Mouse (Mus musculus) frontal cortex, postnatal 36 days (tissue): Measurements from ENCODE around the gene Mterf2.

ENCODE experiments used
- DNase-seq, 2 experiments: peaks; one replicate each; pipeline ENCODE4 v3.0.0; 2022; ENCODE audit warnings: low spot score in 2 of 2

Gene Mterf2

DNA sequence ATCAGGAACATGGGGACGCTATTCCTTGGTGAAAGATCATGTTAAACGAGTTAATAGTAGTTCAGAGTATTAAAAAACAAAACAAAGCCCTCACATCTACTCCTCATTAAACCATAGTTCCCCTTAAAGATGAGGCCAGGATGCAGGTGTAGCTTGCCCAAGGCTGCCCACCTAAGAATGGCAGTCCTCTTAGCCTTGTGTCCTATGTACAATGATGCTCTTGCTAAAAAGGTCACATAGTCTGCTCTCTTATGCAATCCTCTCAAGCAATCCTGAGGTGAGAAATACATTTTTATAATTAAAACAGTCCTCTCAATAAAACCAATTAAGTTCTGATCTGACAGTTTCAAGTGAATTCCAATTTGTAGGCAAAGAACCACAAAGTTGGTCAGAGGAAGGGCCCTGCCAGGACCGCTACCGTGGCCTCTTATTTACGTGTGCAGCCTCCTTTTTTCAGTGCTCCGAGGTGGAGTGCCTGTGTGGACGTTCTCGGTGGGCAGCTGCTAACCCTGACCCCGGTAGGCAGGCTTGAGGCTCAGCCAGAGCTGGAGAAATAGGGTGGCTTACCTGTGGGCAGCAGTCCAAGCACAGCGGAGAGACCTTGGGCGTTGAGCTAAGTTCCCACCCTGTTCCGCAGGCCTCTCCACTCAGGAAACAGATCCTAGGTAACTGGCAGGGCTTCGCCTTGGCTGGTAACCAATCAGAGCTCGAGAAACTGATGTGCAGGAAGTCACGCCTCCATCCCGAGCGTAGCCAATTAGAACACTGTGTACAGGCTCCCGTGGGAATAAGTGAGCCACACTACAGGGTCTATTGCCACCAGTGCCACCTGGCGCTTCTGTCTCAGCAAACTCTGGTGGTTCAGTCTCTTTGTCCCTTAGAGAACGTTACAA lies at the start of gene Mterf2:
TSS of gene Mterf2 (minus strand) at position 633 of the 893 bp plus-strand sequence.
- peak; percentile 95 to 98 for DNase-seq

DNA sequence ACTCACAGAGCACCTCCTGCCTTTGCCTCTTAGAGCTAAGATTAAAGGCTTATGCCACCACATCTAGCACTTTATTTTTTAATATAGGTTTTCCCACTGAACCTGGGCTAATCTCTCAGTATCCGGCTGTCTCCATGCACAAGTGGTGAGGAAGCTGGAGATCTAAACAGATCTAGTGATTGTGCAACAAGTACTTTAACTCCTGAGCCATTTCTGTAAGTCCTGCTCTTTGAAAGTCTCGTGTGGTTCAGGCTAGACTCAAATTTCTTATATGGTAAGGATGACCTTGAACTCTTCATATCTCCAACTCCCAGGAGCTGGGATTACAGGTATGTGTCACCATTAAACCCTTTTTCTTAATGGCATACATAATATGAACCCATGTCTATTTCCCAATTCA lies 48.8 kb upstream of the Mterf2 start:
- no peak for DNase-seq

DNA sequence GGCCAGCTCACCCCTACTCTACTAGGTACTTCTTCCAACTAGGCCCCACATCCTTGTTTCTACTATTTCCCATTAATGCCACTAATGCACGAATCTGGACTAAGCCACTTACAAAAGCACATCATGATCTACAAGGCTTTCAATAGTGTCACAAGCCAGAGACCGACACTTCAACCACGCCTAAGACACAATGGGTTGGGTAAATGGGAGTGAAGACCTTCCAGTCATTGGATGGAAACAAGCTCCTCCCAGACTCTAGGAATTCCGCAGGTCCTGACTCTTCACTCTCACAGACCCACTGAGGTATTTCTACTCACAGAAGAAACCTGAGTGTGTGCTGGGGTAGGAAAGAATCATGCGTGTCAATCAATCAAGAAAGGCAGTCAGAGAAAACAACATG lies 37.5 kb upstream of the Mterf2 start:
- no peak for DNase-seq

- DNase-seq: no peak
These were observed 37.0 kb upstream of the Mterf2 start for GRCm38 (mm10) chr10:85164791-85165190.

- peak in 1 of 2 experiments; percentile 37 for DNase-seq
These were observed 34.0 kb upstream of the Mterf2 start for GRCm38 (mm10) chr10:85161745-85162351.

DNA sequence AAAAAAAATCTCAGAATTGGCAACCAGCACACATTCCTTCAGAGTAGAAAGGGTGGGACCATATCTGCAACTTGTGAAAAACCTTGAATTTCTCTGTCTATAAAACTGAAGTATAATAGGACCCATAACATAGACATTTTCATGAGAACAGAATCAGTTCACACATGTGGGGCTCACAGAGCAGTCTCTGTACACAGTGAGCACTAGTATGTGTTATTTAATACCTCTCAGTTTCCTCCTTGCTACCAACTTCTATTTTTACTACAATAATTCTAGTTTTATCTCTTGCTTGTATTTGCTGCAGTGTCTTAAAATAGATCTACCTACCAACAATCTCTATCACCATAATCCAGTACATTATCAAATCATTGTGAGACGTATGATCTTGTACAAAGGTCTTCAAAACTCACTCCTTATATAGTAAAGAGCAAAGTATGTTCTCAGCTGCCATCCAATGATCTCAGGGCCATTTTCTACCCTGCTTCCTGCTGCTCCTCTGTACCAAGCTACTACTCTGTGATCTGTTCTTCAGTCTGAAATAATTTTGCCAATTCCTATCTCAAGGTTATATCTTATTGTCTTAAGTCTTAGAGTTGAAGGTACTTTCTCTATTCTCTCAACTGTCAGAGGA lies 32.3 kb upstream of the Mterf2 start:
- no peak for DNase-seq

GRCm38 (mm10) chr10:85157451-85157850 lies 29.6 kb upstream of the Mterf2 start:
- no peak for DNase-seq

GRCm38 (mm10) chr10:85154195-85154594 lies 26.4 kb upstream of the Mterf2 start:
- DNase-seq: peak; percentile 57 to 75

GRCm38 (mm10) chr10:85149226-85149625 lies 21.4 kb upstream of the Mterf2 start:
- no peak for DNase-seq

GRCm38 (mm10) chr10:85146282-85146681 lies 18.5 kb upstream of the Mterf2 start:
- no peak for DNase-seq

DNA sequence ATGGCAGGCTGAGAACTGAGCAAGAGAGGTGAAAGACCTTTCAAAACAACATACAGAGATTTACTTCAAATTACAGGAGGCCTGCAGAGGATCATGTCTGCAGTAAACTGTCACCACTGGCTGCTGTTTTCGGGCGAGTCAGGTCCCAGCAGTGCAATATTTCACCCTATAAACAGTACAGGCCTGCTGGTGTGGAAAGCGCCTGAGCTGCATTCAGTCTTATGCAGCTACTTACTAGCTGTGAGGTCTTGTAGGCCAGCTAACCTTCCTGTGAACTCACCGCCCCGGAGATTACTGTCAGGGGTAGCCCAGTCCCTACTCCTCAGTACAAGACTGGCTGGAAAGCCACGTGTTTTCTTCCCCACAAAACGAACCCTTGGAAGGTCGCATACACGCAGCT lies 13.6 kb upstream of the Mterf2 start:
- no peak for DNase-seq

GRCm38 (mm10) chr10:85136573-85136972 lies 8.7 kb upstream of the Mterf2 start:
- DNase-seq: no peak

DNA sequence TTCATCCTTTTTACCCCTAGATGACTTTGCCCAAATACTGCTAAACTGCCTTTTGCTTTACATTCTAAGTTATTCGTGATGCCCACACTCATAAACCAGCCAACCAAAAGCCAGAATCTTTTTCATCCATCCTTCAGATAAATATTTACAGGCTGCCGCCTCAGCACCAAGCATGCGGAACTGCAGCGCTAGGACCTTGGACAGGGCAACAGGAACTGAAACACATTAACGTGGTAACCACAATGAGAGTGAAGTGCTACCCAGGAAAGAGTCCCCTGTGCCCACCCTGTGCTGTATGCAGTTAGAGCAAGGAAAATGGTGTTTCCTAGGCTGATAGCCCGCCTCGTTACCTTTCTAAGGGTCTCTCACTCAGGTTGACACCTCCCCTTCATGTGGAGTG lies 626 bp upstream of the Mterf2 start:
- DNase-seq: no peak

DNA sequence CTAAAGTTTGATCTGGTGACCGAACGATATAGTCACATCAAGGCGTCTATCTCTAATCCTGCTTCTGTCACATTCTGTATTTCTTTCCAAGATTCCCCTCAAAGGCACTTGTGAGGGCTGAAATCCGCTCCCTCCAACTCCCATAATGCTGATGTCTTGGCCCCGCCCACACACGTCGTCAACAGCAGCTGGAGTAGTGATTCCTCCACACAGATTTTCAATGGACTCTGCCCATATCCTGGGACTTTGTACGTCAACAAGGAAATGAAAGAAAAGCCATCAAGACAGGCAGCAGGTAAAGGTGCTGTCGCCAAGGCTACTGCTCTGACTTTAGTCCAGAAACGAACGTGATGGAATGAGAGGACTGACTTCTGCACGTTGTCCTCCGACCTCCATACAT lies 2.6 kb downstream of the Mterf2 start:
- DNase-seq: no peak

DNA sequence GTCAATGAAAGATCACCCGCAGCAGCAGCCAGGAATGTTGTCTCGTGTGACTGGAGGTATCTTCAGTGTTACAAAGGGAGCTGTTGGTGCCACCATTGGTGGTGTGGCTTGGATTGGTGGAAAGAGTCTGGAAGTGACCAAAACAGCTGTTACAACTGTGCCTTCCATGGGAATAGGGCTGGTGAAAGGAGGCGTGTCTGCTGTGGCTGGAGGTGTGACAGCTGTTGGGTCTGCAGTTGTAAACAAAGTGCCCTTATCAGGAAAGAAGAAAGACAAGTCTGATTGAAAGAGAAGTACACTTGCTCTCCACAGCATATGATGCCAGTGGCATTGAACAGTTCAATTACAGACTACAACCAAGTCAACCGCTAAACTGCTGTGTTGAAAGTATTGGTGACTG lies 13.4 kb downstream of the Mterf2 start:
- no peak for DNase-seq

GRCm38 (mm10) chr10:85103085-85103885 lies 24.5 kb downstream of the Mterf2 start:
- DNase-seq: peak; percentile 16 to 40

GRCm38 (mm10) chr10:85102247-85103084 lies 25.4 kb downstream of the Mterf2 start, which contains the start of the genes Fhl4 and Tmem263:
Fhl4 (minus strand) TSS chr10:85102495.
Tmem263 (plus strand) TSS chr10:85102627.
- DNase-seq: peak; percentile 57 to 62

GRCm38 (mm10) chr10:85101841-85102240 lies 26.0 kb downstream of the Mterf2 start:
- DNase-seq: peak in 1 of 2 experiments; percentile 10

DNA sequence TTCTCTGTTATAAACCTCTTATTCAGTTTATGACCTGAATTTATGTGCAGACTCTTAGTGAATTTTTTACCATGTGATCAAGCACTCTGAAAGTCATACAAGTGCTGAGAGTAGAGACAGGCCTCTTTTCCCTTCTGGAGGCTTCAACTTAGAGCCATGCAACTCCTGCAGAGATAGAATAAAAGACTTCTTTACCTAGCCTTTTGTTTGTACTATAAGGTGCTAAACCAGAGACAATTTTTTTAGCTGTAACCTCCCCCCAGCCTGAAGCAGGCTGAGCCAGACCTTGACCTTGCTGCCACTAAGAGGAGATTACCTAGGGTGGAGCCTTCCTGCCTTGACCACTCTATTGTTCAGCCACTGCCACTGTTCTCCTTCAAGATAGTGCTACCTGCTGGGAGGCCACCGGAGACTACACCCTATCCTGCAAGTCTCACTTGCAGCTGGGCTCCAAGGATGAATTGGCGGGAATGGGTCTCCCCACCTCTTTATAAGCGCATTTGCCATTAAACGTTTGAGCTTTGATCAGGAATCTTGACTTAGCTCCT lies 56.1 kb downstream of the Mterf2 start:
- no peak for DNase-seq
